Mouse (Mus musculus): ENCODE data around the gene Brox. TPM values are rescaled to one million over a fixed set of nuclear protein-coding genes. Genes with fewer than 3 reads are reported as not detected.
A peak's percentile ranks its signal among the peaks of the same experiment; 100 is the strongest.
"Not testable (repeated sequence)": the region's sequence is repeated elsewhere in the genome, so short reads cannot be mapped to it uniquely, and the experiment has no call there.

The Brox gene
- 55.1 and 55.8 TPM in 2 replicates for polyA plus RNA-seq (2015; fragmentation: Nextera tagmentation; extraction: Ambion mirVana)

GRCm38 (mm10) chr1:183296877-183297383 lies at the start of gene Brox:
TSS of gene Brox (minus strand) at chr1:183297269.
- Histone ChIP-seq H3K9ac (replicated peaks; ENCODE audit: low read length) (peak within 1 kb of the TSS; percentile 60), H3K4me2 (replicated peaks; ENCODE audit: low read depth, low read length) (peak within 1 kb of the TSS; percentile 57), H3K9me3 (ENCODE audit: low read length) (no peaks in the 10 kb centered on the region), H3K27me3 (ENCODE audit: insufficient read depth, low read length) (no peaks in the 10 kb centered on the region), H3K27ac (ENCODE audit: low read length) (peak within 1 kb of the TSS; percentile 26), H3K4me1 (ENCODE audit: insufficient read depth, low read length) (no peaks in the 10 kb centered on the region), H3K4me3 (ENCODE audit: low read length) (peak within 1 kb of the TSS; percentile 54), H3K36me3 (ENCODE audit: insufficient read depth, low read length) (0 out of 2 replicates have a peak, but pooled peaks cover 6% of the 10 kb centered on the region)
- under 1% methylated on average over 39 of the region's 39 CpGs for WGBS
- ATAC-seq (ENCODE audit: low FRiP score, low TSS enrichment) = peak; percentile 90

DNA sequence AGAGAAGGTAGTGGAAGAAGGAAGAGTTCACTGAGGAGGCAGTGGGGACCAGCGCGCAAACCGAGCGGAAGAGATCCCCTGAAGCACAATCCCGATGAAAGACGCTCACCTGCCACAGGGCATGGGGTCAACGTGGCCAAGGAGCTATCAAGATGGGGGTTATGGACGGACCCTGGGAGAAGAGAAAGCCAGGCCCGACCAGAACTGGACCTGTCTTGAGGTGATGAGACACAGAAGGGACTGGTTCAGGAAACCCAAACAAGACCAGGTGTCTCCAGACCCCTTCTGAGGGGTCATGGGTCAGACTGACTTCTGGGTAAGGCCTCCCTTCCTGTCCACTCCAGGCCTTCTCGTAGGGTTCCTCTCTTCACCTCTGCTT lies 48.7 kb upstream of the Brox start:
- Histone ChIP-seq H3K4me3 (ENCODE audit: low read length) (peak overlapping the region; percentile 97), H3K4me1 (ENCODE audit: insufficient read depth, low read length) (peaks cover 9% of the 10 kb centered on the region), H3K27ac (ENCODE audit: low read length) (peak overlapping the region; percentile 87), H3K27me3 (ENCODE audit: insufficient read depth, low read length) (no peaks in the 10 kb centered on the region), H3K4me2 (replicated peaks; ENCODE audit: low read depth, low read length) (peak overlapping the region; percentile 87), H3K9me3 (ENCODE audit: low read length) (no peaks in the 10 kb centered on the region), H3K9ac (replicated peaks; ENCODE audit: low read length) (peak overlapping the region; percentile 91), H3K36me3 (ENCODE audit: insufficient read depth, low read length) (peaks cover 25% of the 10 kb centered on the region)
- peak; percentile 55; the same call in 1 of the 2 replicates for ATAC-seq (ENCODE audit: low FRiP score, low TSS enrichment)
- 4% methylated on average over 10 of the region's 10 CpGs for WGBS

DNA sequence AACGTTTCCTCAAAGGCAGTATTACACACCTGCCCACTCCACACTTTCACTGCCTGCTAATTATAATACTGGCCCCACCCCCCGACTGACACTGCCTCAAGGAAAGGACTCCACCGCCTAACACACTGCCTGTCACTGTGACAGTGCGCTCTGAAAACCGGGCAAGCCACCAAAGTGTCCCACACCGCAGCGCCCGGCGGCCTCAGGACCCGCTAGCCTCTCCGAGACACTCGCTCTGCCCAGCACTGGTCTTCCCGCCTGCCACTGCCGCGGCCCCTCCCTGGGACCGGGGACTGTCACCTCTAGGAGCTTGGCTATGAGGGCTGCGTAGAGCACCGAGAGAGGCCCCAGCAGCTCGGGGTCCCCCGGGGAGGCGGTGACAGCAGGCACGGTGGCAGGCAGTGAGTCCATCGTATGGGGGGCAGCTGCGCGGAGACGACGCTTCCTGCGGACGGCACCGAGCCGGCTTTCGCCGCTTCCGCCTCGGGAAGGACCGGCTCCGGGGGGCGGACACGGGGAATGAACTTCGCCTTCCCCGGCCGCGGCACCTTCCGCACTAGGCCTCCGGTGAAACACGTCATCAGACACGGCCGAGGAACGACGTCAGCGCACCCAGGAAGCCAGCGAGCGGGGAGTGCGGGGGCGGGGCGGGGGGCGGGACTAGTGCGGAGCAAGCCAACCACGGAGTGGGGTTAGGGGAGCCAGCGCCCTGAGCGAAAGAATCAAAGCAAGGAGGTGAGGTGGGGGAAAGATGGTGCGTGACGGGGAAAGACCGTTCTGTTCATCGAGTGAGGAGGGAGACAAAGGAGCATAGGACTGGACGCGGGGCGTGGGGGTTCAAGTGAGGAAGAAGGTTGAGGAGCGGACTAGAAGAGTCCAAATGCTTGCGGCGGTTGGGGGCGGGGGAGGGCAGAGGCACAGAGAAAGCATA lies 48.1 kb upstream of the Brox start:
- peaks cover 30% of the 10 kb centered on the region for H3K36me3 ChIP-seq (ENCODE audit: insufficient read depth, low read length)
- H3K4me3 ChIP-seq (ENCODE audit: low read length) = peak overlapping the region; percentile 97
- H3K9me3 ChIP-seq (ENCODE audit: low read length) = no peaks in the 10 kb centered on the region
- H3K4me2 ChIP-seq (replicated peaks; ENCODE audit: low read depth, low read length) = peak overlapping the region; percentile 87
- H3K4me1 ChIP-seq (ENCODE audit: insufficient read depth, low read length) = peaks cover 9% of the 10 kb centered on the region
- H3K27ac ChIP-seq (ENCODE audit: low read length) = peak overlapping the region; percentile 87
- no peaks in the 10 kb centered on the region for H3K27me3 ChIP-seq (ENCODE audit: insufficient read depth, low read length)
- peak overlapping the region; percentile 91 for H3K9ac ChIP-seq (replicated peaks; ENCODE audit: low read length)
- WGBS = under 1% methylated on average over 71 of the region's 72 CpGs
- peak; percentile 96 for ATAC-seq (ENCODE audit: low FRiP score, low TSS enrichment)

DNA sequence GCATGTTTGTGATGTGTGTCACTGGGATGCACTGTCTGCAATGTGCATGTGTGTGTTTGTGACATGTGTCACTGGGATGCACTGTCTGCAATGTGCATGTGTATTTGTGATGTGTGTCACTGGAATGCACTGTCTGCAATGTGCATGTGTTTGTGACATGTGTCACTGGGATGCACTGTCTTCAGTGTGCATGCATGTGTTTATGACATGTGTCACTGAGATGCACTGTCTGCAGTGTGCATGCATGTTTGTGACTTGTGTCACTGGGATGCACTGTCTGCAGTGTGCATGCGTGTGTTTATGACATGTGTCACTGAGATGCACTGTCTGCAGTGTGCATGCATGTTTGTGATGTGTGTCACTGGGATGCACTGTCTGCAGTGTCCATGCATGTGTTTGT lies 45.8 kb upstream of the Brox start:
- 100% methylated on average over 1 of the region's 1 CpGs for WGBS
- H3K4me1 ChIP-seq (ENCODE audit: insufficient read depth, low read length); H3K27ac ChIP-seq (ENCODE audit: low read length); H3K9ac ChIP-seq (replicated peaks; ENCODE audit: low read length); H3K4me2 ChIP-seq (replicated peaks; ENCODE audit: low read depth, low read length); H3K9me3 ChIP-seq (ENCODE audit: low read length); ATAC-seq (ENCODE audit: low FRiP score, low TSS enrichment); H3K27me3 ChIP-seq (ENCODE audit: insufficient read depth, low read length); H3K4me3 ChIP-seq (ENCODE audit: low read length): not testable (repeated sequence)
- H3K36me3 ChIP-seq (ENCODE audit: insufficient read depth, low read length) = peaks cover 25% of the 10 kb centered on the region

DNA sequence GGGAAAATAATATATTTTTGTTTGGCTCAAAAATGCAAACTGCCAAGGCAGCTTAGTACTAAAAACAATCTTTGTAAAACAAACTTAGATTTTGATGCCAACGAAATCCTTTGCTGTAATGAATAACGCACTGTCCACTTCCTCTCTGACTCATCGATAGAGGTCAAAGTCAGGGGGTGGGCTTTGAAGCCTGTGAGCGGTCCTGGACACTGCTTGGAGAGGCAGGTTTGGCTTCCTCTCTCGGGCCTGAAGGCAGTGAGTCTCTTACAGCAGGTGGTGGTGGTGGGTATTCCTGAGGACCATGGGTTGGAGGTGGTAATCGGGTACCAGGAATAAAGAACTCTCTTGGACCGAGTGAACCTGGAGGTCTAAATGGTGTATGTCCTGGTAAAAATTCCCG lies 30.1 kb upstream of the Brox start:
- H3K36me3 ChIP-seq (ENCODE audit: insufficient read depth, low read length) = peaks cover 76% of the 10 kb centered on the region
- no peak for ATAC-seq (ENCODE audit: low FRiP score, low TSS enrichment)
- no peaks in the 10 kb centered on the region for H3K27me3 ChIP-seq (ENCODE audit: insufficient read depth, low read length)
- no peak overlapping the region for H3K4me2 ChIP-seq (replicated peaks; ENCODE audit: low read depth, low read length)
- H3K27ac ChIP-seq (ENCODE audit: low read length) = no peak overlapping the region
- no peaks in the 10 kb centered on the region for H3K4me1 ChIP-seq (ENCODE audit: insufficient read depth, low read length)
- H3K9ac ChIP-seq (replicated peaks; ENCODE audit: low read length) = no peak overlapping the region
- WGBS = 85% methylated on average over 8 of the region's 8 CpGs
- H3K9me3 ChIP-seq (ENCODE audit: low read length) = 0 out of 2 replicates have a peak, but pooled peaks cover 3% of the 10 kb centered on the region
- no peak overlapping the region for H3K4me3 ChIP-seq (ENCODE audit: low read length)

- Histone ChIP-seq H3K9me3 (ENCODE audit: low read length) (0 out of 2 replicates have a peak, but pooled peaks cover 3% of the 10 kb centered on the region), H3K4me3 (ENCODE audit: low read length) (no peak overlapping the region), H3K27me3 (ENCODE audit: insufficient read depth, low read length) (no peaks in the 10 kb centered on the region), H3K36me3 (ENCODE audit: insufficient read depth, low read length) (peaks cover 61% of the 10 kb centered on the region), H3K9ac (replicated peaks; ENCODE audit: low read length) (no peak overlapping the region), H3K4me2 (replicated peaks; ENCODE audit: low read depth, low read length) (no peak overlapping the region), H3K4me1 (ENCODE audit: insufficient read depth, low read length) (no peaks in the 10 kb centered on the region), H3K27ac (ENCODE audit: low read length) (no peak overlapping the region)
- no peak for ATAC-seq (ENCODE audit: low FRiP score, low TSS enrichment)
- WGBS = 98% methylated on average over 6 of the region's 6 CpGs
Measured at GRCm38 (mm10) chr1:183324433-183324832, 27.4 kb upstream of the Brox start.

- H3K36me3 ChIP-seq (ENCODE audit: insufficient read depth, low read length) = peaks cover 58% of the 10 kb centered on the region
- 94% methylated on average over 2 of the region's 2 CpGs for WGBS
Measured at GRCm38 (mm10) chr1:183323923-183324322, 26.9 kb upstream of the Brox start.

DNA sequence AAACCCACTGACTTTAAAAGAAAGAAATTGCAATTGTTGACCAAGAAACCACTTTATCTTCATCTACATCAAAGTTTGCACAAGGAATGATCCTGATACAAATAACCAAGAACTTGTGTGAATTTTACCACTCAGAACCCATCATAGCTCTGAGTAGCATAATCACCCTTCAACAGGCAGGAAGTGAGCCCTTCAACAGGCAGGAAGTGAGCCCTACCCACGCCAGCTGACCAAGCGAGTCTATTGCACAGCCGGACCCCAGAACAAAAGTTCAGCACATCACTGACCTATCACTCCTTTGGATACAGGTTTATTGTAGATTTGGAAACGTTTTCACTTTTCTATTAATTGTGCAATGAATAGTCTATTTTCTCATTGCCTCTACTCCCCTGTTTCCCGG lies 25.4 kb upstream of the Brox start:
- H3K9me3 ChIP-seq (ENCODE audit: low read length); ATAC-seq (ENCODE audit: low FRiP score, low TSS enrichment); H3K4me1 ChIP-seq (ENCODE audit: insufficient read depth, low read length); H3K27me3 ChIP-seq (ENCODE audit: insufficient read depth, low read length); H3K4me3 ChIP-seq (ENCODE audit: low read length); H3K27ac ChIP-seq (ENCODE audit: low read length); H3K9ac ChIP-seq (replicated peaks; ENCODE audit: low read length); H3K4me2 ChIP-seq (replicated peaks; ENCODE audit: low read depth, low read length): not testable (repeated sequence)
- 79% methylated on average over 5 of the region's 5 CpGs for WGBS
- H3K36me3 ChIP-seq (ENCODE audit: insufficient read depth, low read length) = peaks cover 57% of the 10 kb centered on the region

More at GRCm38 (mm10) chr1:183323923-183324322, 26.9 kb upstream of the Brox start:
- Histone ChIP-seq H3K4me2 (replicated peaks; ENCODE audit: low read depth, low read length) (no peak overlapping the region), H3K4me3 (ENCODE audit: low read length) (no peak overlapping the region), H3K9me3 (ENCODE audit: low read length) (0 out of 2 replicates have a peak, but pooled peaks cover 3% of the 10 kb centered on the region), H3K4me1 (ENCODE audit: insufficient read depth, low read length) (no peaks in the 10 kb centered on the region), H3K27me3 (ENCODE audit: insufficient read depth, low read length) (no peaks in the 10 kb centered on the region), H3K9ac (replicated peaks; ENCODE audit: low read length) (no peak overlapping the region), H3K27ac (ENCODE audit: low read length) (no peak overlapping the region)
- ATAC-seq (ENCODE audit: low FRiP score, low TSS enrichment) = no peak

DNA sequence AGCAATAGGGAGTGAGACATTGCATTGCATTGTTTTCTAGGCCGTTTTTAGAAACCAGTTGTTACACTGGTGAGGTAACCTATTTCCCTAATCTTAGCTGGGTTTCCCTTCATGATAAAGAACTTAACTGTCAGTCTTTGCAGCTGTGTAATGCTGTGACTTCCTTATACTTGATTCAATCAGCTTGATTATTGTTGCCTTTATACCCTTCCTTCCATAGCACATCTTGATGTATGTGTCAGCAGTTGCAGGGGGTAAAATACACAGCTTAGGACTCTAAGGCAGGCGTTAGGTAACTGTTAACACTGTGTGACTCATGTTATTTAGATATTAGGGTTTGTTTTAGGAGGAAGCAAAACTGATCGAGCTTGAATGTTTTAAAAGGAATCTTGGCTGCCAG lies 23.6 kb upstream of the Brox start:
- 80% methylated on average over 3 of the region's 3 CpGs for WGBS
- ATAC-seq (ENCODE audit: low FRiP score, low TSS enrichment) = no peak
- peaks cover 54% of the 10 kb centered on the region for H3K36me3 ChIP-seq (ENCODE audit: insufficient read depth, low read length)

GRCm38 (mm10) chr1:183315783-183316182 lies 18.7 kb upstream of the Brox start:
- Histone ChIP-seq H3K36me3 (ENCODE audit: insufficient read depth, low read length) (peaks cover 44% of the 10 kb centered on the region), H3K9me3 (ENCODE audit: low read length) (no peaks in the 10 kb centered on the region), H3K4me1 (ENCODE audit: insufficient read depth, low read length) (no peaks in the 10 kb centered on the region), H3K27me3 (ENCODE audit: insufficient read depth, low read length) (no peaks in the 10 kb centered on the region), H3K9ac (replicated peaks; ENCODE audit: low read length) (no peak overlapping the region), H3K4me2 (replicated peaks; ENCODE audit: low read depth, low read length) (no peak overlapping the region), H3K27ac (ENCODE audit: low read length) (no peak overlapping the region), H3K4me3 (ENCODE audit: low read length) (no peak overlapping the region)
- 93% methylated on average over 2 of the region's 2 CpGs for WGBS
- no peak for ATAC-seq (ENCODE audit: low FRiP score, low TSS enrichment)

More for the DNA sequence above, 23.6 kb upstream of the Brox start:
- Histone ChIP-seq H3K4me3 (ENCODE audit: low read length) (no peak overlapping the region), H3K9ac (replicated peaks; ENCODE audit: low read length) (no peak overlapping the region), H3K27ac (ENCODE audit: low read length) (no peak overlapping the region), H3K9me3 (ENCODE audit: low read length) (0 out of 2 replicates have a peak, but pooled peaks cover 3% of the 10 kb centered on the region), H3K4me2 (replicated peaks; ENCODE audit: low read depth, low read length) (no peak overlapping the region), H3K27me3 (ENCODE audit: insufficient read depth, low read length) (no peaks in the 10 kb centered on the region), H3K4me1 (ENCODE audit: insufficient read depth, low read length) (no peaks in the 10 kb centered on the region)
